Mouse (Mus musculus) layer of hippocampus, adult 8-10 months (tissue): Measurements from ENCODE around the gene Tmem116. TPM values are rescaled to one million over a fixed set of nuclear protein-coding genes. Genes with fewer than 3 reads are reported as not detected.

Source experiments
- DNase-seq, 2 experiments: peaks; one replicate each; pipeline ENCODE4 v3.0.0; 2022; ENCODE audit warnings: low spot score in 2 of 2
- total RNA-seq, 4 experiments: library from RNA; stranded (reverse); gene quantifications; 2 replicates each; pipeline ENCODE4 v1.2.4; 2022

Tmem116 gene
- total RNA-seq, result 1 to 10 TPM; 7.2 to 9.5 (median 8.5) TPM

DNA sequence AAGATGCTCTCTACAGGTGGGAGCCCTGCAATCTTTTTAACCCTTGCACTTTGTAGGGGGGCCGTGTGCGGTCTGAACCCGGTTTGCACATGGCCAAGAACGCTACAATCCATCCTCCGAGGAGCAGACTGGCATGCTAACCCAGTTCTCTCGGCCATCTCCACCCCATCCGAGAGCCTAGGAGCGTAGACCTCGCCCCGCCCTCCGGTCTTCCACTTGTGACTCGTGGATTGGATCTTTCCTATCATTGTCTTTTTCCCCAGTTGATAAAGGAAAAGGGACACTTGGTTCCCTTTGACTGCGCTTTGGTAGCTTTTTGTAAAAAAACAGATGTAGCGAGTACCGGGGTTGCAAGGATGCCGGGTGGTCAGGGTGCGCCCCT, at the start of gene Tmem116:
Tmem116 (plus strand) TSS at position 250 of the 382 bp plus-strand sequence.
- DNase-seq, result no peak

DNA sequence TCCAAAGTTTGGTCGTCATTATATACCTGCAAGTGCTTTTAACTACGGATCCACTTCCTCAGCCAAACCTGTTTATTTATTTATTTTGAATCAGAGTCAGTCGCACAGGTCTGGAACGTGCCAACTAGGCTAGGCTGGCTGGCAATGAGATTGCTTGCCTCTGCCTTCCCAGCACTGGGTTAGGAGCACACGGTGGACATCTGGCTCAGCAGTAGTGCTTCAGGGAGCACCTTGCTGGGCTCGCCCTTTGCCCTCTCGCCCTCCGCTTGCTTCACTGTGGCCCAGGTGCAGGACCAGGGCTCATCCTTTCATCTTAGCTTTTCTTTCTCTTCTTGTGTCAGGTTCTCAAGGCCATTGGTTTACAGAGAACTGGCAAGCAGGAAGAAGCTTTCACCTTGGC, 43.8 kb upstream of the Tmem116 start:
- no peak for DNase-seq

DNA sequence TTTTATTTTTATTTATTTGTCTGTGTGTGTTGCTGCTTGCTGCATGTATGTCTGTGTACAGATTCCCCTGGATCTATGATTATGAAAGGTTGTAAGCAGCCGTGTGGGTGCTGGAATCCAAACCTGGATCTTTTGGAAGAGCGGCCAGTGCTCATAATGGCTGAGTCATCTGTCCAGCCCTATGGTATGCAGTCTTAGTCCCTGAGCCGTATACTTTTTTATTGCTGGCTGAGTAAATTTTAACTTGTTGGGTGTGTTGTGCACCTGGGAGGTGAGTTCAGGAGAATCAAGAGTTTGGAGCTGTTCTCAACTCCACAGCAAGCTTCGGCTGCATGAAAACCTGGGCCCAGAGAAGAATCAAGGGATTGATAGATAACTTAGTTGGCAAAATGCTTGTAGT, 40.7 kb upstream of the Tmem116 start:
- DNase-seq, result no peak

DNA sequence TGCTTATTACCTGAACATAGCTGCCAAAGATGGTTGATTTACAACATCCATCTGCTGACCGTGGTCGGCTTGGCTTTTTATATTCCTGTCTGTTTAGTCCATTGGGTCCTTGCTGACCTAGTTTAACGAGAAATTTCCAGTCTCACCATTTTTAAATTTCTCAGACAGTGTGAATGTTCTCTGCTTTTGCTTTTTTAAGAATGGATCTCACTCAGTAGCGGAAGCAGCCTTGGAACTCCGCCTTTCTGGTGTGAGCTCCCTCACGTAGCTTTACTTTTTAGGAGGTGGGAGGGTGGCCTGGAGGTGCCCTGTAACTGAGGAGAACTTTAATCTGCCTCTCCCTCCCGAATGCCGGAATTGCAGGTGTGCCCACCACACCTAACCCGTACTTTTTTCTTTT, 31.0 kb upstream of the Tmem116 start:
- no peak for DNase-seq

DNA sequence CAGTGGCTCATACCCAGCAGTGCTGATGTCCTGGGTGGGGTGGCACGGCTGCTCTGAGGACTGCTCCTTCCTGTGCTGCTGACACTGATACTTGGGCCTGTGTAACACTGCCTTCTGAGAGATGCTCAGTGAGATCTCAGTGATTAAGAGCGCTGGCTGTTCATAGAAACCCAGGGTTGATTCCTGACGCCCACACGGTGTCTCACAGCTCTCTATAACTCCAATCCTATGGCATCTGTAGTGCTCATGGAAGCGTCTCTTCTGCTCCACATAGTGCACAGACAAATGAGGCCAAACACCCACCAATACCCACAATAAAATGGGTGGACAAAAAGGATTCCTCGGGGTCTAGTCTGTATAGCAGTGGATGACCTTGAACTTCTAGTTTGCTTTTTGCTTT, 28.9 kb upstream of the Tmem116 start:
- DNase-seq, result no peak

DNA sequence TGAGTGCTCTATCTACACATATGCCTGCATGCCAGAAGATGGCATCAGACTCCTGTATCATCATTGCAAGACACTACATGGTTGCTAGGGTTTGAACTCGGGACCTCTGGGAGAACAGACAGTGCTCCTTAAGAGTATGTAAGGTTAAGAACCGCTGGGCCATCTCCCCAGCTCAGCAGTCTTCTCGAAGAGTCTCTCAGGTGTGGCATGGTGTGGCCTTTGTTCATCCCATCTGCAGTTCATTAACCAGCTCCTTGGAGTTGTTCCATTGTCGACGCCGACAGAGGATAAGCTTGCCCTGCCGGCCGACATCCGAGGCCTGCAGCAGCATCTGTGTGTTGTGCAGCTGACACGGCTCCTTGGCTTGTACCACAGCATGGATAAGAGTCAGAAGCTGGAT, 28.4 kb upstream of the Tmem116 start:
- no peak for DNase-seq

DNA sequence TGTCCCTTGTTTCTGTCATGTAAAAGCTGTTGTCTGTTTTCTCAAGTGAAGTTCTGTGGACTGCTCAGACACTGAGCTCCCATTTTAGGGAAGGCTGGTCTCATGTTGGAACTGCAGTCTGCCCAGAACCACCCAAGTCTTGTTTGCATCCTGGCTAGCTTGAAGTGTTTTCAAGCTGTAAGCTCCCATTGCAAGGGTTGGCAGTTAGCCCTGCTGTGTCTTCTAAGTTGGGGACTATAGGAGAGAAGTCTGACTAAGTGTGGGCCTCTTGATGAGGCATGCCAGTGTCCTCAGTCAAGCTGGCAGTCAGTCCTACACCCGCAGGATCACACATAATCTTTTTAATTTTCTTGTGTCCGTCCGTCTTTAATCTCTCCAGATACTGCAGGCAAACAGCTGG, 22.7 kb upstream of the Tmem116 start:
- DNase-seq, result no peak

DNA sequence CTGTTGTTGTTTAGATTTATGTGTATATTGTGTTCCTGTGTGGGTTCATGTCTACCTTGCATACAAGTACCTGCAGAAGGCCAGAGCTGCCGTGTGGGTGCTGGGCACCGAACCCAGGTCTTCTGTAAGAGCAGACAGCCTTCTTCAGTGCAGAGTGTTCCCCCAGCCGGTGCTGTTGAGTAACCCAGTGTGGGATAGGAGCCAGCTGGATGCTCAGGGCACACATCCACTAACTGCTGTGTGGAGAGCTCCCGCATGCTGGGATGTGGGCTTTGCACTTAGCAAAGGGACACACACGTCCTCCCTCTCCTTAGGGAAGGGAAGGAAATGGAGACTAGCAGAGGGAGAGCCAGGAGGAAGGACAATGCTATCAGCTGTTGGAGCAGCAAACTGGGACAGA, 13.6 kb upstream of the Tmem116 start:
- DNase-seq, result peak; percentile 45 to 54

DNA sequence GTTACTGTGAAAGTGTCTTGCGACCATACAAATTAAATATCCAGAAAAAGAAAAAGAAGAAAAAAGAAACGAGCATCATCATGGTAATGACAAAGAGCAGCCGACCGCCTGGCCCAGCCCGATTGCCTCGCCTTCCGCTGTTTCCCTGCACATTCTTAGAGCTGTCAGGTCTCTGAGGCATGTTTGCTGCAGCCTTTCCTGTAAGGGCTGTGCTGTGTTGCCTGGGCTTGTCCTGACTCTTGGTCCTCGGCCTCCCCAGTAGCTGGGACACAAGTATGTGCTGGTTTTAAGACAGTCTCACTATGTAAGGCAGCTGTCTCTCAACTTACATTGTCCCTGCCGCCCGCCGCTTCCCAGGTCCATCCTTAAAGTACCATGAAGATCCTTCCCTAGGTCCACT, 12.9 kb upstream of the Tmem116 start:
- DNase-seq, result no peak

DNA sequence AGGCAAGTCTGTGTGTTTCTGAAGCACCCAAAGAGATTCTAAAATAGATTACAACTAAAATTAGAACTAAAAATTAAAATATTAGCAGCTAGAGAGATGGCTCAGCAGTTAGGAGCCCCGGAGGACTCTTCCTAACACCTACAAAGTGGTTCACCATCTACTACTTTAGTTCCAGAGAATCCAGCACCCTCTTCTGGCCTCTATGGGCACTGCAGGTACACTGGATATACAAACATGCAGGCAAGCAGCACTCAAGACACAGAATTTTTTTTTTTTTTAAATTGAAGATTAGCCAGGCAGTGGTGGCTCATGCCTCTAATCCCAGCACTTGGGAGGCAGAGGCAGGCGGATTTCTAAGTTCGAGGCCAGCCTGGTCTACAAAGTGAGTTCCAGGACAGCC, 8.1 kb upstream of the Tmem116 start:
- DNase-seq, result no peak

DNA sequence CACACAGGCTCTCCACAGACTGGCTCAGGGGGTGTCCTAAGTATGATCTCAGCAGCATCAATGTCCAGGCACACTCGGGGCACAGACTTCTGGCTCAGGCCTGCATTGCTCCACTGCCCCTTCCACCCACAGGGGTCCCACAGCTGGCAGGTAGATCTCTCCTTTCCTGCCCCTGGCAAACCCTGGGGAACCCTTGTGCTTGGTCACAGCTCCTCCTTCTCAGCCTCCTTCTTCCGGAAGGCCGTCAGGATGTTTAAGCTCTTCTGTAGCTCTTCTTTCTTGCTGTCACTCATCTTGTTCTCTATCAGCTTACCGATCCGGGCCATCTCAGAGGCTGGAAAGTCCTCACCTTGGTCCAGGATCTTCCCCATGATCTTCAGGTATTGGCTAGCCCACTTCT, 6.8 kb upstream of the Tmem116 start:
- no peak for DNase-seq

DNA sequence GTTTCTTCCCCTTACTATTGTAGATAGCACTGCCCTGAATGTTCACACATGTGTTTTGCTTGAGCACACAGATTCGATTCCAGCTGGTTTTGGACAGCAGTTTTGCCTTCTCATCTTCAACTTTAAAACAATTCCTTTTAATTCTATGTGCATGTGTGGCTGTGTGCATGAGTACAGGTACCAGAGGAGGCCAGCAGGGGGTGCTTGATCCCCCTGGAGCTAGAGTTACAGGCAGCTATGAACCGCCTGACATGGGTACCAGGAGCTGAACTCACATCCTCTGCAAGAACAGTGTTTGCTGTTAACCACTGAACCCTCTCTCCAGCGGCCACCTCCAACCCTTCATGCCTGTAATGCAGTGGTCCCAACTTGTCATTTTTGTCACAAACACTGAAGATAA, 3.2 kb upstream of the Tmem116 start:
- DNase-seq, result no peak

DNA sequence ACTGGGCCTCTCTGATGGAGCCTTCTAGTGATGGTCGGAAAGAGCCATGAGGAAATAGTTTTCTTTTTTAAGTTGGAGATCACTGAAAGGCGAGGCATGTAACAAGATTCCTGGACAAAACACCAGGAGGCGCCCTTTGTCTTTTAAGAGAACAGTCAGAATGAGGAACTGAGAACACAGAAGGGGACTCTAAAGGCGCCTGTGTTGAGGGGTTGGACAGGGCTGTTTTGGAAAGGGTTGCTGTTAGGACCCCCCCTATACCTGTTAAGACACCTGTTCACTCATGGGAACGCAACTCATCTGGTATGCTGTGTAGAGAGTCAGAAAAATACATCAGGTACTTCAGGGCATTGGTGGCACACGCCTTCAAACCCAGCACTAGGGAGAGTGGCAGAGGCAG, 1.7 kb upstream of the Tmem116 start:
- no peak for DNase-seq

DNA sequence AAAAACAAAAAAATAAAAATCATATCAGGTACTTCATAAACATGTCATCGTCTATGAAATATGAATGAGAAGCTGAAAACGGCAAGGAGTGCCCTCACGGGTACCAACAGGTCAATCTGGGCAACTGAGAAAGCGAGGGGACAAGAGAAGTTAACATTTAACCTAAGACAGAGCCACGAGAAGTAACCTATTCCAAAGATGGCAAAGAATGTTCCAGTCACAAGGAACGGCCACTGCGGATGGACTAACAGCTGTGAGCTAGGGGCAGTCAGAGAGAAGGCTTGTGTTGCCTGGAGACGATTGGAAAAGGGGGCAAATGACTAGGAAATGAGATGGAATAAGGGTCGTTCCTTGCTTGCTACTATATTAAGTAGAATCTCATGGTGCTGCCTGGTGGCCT, 1.2 kb upstream of the Tmem116 start:
- no peak for DNase-seq

DNA sequence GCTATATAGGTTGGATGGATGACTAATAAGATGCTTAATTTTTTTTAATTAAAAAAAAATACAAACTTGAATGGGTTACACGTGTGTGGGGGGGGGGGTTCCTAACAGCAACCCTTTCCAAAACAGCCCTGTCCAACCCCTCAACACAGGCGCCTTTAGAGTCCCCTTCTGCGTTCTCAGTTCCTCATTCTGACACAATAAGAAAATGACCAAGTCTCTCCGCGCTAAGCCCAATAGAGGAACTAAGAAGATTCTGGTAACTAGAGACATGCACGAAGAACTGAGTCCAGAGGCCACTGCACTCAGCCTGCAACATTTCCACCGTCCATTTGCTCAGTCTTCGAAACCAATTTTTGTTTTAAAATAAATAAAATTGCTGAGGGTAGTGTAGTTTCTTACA, 490 bp upstream of the Tmem116 start:
- DNase-seq, result no peak

DNA sequence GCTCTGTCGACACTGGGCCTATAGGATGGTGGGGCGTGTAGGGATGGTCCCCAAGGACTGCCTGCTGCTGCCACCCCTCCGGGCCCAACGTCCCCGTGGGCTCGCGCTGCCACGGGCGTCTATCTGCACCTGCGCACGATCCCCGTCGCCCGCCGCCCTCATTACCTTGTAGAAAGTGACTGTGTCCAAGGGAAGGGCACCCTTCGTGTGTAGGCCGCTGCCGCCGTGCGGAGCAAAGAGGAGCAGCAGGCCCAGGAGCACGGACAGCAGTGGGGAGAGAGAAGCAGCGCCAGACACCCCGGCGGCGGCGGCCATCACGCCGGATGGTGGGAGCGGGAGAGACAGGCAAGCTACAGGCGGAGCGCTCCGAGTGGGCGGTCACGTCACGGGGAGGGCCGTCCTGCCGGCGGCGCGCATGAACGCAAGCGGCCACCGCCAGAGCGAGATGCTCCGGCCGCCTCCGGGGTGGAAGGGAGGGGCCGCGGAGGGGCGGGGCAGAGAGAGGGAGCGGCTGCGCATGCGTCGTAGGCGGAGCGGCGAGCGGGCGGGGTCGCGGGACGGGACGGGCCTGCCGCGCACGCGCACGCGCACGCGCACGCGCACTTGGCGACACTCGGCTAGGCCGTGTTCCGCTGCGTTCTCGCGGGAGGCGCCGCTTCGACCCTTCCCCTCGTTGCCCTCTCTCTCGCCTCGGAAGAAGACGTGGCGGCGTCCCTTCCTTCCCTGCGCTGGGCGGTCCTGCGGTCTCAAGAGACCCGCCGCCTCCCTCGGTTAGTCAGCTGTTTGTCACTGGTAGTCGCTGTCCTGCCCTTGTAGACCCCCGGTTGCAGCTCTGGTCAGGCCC, 555 bp downstream of the Tmem116 start, which contains the start of gene Erp29:
Erp29 (minus strand) TSS at position 481 of the 844 bp plus-strand sequence.
- peak; percentile 96 to 97 for DNase-seq

DNA sequence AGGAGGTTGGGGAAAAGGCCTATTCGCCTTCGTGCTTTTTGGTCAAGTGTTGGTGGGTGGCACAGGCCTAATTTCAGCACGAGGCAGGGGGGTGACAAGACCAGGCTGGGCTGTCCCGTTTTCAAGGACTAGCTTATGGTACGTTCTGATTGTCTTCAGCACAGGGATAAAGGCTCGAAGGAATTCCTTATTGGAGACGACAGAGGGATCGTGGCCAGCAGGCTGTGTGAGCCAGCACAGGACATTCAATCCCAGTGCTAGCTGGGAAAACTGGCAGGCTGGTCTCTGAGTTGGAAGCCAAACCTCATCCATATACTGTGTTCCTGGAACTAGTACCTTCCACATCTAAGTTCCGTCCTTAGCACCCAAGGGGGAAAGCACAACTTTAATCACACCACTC, 1.2 kb downstream of the Tmem116 start:
- DNase-seq, result no peak

DNA sequence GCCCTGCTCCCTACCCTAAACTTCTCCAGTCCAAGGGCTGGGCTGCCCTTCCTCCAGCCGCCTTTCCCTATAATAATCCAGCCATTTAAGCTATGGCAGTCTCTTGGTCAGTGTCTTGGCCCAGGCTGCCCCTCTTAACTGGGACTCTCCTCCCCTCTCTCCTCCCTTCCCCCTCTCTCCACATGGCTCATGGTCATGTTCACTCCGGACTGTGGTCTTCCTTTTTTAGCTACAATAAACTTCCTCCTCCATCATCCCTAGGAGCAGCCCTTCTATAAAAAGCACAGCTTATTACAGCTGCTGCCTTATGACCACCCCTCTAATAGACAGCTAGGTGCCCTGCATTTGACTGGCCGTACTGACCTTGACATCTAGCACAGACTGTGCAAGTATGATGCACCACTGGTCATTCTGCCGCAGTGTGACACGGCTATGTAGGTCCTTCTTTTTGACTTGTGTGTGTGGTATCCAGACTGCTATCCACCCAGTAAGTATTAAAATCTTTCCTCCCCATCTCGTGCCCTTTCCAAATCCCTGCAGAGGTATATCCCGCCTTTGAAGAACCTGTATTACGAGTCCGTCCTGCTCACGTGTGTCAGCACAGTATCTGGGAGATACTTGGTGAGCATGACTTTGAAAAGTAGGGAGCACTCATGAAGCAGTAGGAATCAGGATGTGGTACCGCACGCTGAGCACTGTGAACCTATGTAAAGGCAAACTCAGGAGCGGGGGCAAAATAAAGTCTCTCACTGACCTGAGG, 2.2 kb downstream of the Tmem116 start:
- no peak for DNase-seq

DNA sequence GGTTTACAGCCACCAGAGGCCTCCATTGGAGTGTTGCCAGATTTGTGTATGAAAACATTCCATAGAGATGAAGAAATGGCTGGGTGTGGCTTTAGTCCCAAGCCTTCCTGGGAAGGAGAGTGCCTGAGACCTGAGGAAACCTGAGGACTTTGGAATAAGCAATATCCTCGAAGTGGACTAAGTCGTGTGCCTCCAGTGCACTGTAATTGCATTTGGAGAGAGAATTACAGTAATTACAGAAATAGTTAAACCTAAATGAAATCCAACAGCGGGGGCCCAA, 2.8 kb downstream of the Tmem116 start:
- DNase-seq, result no peak

DNA sequence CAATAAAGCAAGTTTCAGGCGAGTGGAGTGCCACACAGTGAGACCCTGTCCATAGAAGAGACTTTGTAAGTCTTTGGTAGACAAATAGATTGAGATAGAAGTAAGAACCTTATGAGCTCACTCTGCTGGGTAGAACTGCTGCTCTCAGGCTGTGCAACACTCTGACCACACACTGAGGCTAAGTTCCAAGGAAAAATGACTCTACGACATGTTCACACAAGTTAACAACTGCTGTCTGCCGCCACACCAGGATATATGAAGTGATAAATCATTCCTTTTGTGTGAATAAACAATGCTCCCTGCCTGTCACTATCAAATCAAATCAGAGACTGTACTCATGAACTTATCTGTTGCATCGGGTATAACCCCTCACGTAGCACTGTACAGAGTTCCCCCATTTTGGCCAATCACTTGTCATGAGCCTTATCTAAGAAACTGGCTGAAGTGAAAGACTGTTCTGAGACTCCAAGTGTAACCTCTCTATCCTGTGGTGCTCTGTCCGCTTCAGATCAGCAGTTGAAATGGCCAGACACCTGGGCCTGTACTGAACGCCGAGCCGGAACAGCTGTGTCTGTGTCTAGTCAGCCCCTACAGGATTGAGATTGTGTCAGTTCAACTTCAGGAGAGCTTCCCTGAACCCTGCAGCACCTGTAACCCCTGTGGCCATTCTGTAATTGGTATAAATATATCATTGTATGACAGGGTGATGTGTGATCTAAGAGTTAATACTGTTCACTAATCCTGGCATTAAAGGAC, 4.0 kb downstream of the Tmem116 start:
- no peak for DNase-seq

DNA sequence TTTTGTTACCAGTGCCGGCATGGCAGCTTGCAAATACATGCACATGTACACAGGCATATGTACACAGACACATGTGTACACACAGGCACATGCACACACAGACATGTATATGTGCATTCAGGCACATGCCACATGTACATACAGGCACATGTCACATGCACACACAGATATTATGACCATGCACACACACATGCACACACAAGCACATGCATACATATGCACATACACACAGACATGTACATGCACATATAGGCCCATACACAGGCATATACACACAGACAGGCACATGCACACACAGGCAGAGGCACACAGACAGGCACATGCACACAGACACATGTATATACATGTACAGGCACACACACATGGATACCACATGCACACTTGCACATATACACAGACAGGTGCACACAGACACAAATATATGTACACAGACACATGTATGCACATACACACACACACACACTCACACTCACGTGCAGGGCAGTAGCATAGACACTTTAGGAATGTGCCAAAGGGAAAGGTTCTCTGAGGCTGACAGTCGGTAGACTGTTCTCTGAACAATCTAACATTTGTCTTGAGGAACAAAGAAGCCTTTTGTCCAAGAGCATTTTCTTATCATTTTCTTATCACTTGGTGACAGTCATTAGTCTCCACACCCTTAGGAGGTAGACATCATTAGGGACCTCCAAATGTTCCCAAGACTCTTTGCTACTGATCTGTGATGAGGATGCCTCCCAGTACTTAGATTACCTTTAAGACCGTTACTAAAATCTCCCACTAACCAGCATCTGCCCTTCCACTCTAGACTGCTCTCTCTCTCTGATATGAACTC, 9.9 kb downstream of the Tmem116 start:
- no peak for DNase-seq

DNA sequence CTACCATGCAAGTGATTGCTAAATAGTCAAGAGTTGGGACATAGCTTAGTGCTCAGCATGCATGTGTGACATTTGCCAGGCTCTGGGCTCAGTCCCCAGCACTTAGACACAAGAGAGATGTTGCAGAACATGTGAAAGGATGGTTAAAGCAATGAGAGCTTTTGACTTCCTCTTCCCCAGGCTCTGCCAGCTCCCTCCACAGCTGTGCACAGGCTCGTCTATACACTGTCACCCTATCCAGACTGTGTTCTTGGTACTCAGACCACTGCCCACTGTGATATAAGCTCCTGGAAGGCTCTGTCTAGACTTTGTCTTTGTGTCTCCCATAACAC, 10.4 kb downstream of the Tmem116 start:
- DNase-seq, result no peak
